Mouse (Mus musculus): Measurements from ENCODE around the gene Nsun6. TPM values are rescaled to one million over a fixed set of nuclear protein-coding genes. Genes with fewer than 3 reads are reported as not detected.

Nsun6 gene
- polyA plus RNA-seq, 1 experiment from 2014 or later: 15.2 TPM

- H3K36me3 ChIP-seq (ENCODE audit: control insufficient read depth, insufficient read depth, low read length): no peaks in the 10 kb centered on the region
- H3K4me2 ChIP-seq (ENCODE audit: low read depth, low read length): no peak overlapping the region
- no peaks in the 10 kb centered on the region for H3K9me3 ChIP-seq (ENCODE audit: control insufficient read depth, low read length)
- no peak for ATAC-seq (ENCODE audit: low read depth)
- no peaks in the 10 kb centered on the region for H3K27me3 ChIP-seq (ENCODE audit: control insufficient read depth, insufficient read depth, low read depth, low read length)
- no peaks in the 10 kb centered on the region for H3K4me1 ChIP-seq (replicated peaks; ENCODE audit: control insufficient read depth, insufficient read depth, low read length)
- no peak overlapping the region for H3K9ac ChIP-seq (ENCODE audit: low read length)
- no peak overlapping the region for H3K4me3 ChIP-seq (ENCODE audit: low read length)
- H3K27ac ChIP-seq (ENCODE audit: low read length): no peak overlapping the region
- 71% methylated on average over 2 of the region's 2 CpGs for WGBS
Observed at GRCm38 (mm10) chr2:14953090-14953489, 101.8 kb downstream of the Nsun6 start.

Other genes with a start within 250 kb of the Nsun6 start
- gene Arl5b, start 5.7 kb downstream of the Nsun6 start, polyA plus RNA-seq (2015; fragmentation: Nextera tagmentation; extraction: Ambion mirVana): 29.3 and 30.1 TPM in 2 replicates

All from lung, embryonic 16.5 days (tissue).